Mouse (Mus musculus): ENCODE measurements around the gene Ubl7. TPM values are rescaled to one million over a fixed set of nuclear protein-coding genes. Genes with fewer than 3 reads are reported as not detected.

Ubl7 gene
- polyA plus RNA-seq, 1 experiment, result 88.3 TPM

DNA sequence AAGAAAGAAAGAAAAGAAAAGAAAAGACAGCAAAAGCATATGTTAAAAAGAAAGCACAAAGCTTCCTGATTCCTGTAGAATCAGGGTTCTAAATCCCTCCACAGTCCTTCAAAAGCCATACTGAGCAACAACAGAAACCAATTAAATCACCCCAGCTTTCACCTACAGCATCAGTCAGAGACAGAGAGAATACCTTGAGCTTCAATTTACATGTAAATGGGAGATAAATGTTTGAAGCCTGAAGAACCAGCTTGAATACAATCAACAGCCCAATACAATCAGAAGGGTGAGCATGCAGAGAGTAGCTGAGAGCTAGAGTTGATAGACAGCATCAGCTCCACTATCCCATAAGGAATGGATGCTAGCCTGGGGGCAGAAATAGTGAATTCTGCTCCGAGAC, 27.4 kb upstream of the Ubl7 start:
- no peak for TF ChIP-seq CTCF (IDR thresholded peaks at IDR 0.05; ENCODE audit: extremely low read depth, insufficient read depth, insufficient read length, insufficient replicate concordance)
- TF ChIP-seq POLR2A (IDR thresholded peaks at IDR 0.05; ENCODE audit: low read depth, low read length), result no peak
- H3K4me3 ChIP-seq (ENCODE audit: extremely low read depth, insufficient read depth, insufficient read length), result no peak overlapping the region
- peaks cover 3% of the 10 kb centered on the region; the same call in 1 of the 2 replicates for H3K4me1 ChIP-seq (ENCODE audit: control insufficient read depth, insufficient read depth, insufficient read length)
- DNase-seq (ENCODE audit: low read depth in 1 of 2, low spot score in 2 of 2), result no peak
- 83% methylated on average over 1 of the region's 1 CpGs for WGBS
- H3K36me3 ChIP-seq (ENCODE audit: control insufficient read depth, insufficient read depth, low read length), result no peaks in the 10 kb centered on the region
- no peaks in the 10 kb centered on the region for H3K27me3 ChIP-seq (ENCODE audit: control insufficient read depth, insufficient read depth, low read length)
- no peak overlapping the region for H3K27ac ChIP-seq (ENCODE audit: insufficient read depth, low read length)

DNA sequence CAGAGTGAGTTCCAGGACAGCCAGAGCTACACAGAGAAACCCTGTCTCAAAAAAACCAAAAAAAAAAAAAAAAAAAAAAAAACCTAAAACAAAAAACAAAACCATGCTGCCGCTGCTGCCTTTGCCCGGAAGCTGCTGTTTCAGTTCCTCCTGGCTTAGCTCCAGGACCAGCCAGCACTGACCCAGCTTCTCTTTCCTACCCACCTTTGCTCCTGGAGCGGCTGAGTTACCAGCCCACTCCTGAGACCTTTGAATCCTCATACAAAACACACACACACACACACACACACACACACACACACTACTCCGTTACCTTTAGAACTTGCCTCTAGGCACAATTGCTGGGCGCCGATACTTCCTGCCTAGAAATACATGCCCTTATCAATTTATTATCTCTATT, 22.7 kb upstream of the Ubl7 start:
- Histone ChIP-seq H3K36me3 (ENCODE audit: control insufficient read depth, insufficient read depth, low read length) (no peaks in the 10 kb centered on the region), H3K4me3 (ENCODE audit: extremely low read depth, insufficient read depth, insufficient read length) (peak overlapping the region; percentile 28; the same call in 1 of the 2 replicates), H3K27me3 (ENCODE audit: control insufficient read depth, insufficient read depth, low read length) (no peaks in the 10 kb centered on the region), H3K4me1 (ENCODE audit: control insufficient read depth, insufficient read depth, insufficient read length) (peaks cover 6% of the 10 kb centered on the region; the same call in 1 of the 2 replicates), H3K27ac (ENCODE audit: insufficient read depth, low read length) (peak overlapping the region; percentile 57; the same call in 1 of the 2 replicates)
- 2% methylated on average over 6 of the region's 6 CpGs for WGBS
- TF ChIP-seq CTCF (IDR thresholded peaks at IDR 0.05; ENCODE audit: extremely low read depth, insufficient read depth, insufficient read length, insufficient replicate concordance), result no peak
- no peak for TF ChIP-seq POLR2A (IDR thresholded peaks at IDR 0.05; ENCODE audit: low read depth, low read length)
- DNase-seq (ENCODE audit: low read depth in 1 of 2, low spot score in 2 of 2), result peak; percentile 31 to 39

- Histone ChIP-seq H3K27me3 (ENCODE audit: control insufficient read depth, insufficient read depth, low read length) (no peaks in the 10 kb centered on the region), H3K4me3 (ENCODE audit: extremely low read depth, insufficient read depth, insufficient read length) (no peak overlapping the region), H3K36me3 (ENCODE audit: control insufficient read depth, insufficient read depth, low read length) (no peaks in the 10 kb centered on the region), H3K27ac (ENCODE audit: insufficient read depth, low read length) (no peak overlapping the region), H3K4me1 (ENCODE audit: control insufficient read depth, insufficient read depth, insufficient read length) (no peaks in the 10 kb centered on the region)
- TF ChIP-seq POLR2A (IDR thresholded peaks at IDR 0.05; ENCODE audit: low read depth, low read length), result no peak
- TF ChIP-seq CTCF (IDR thresholded peaks at IDR 0.05; ENCODE audit: extremely low read depth, insufficient read depth, insufficient read length, insufficient replicate concordance), result no peak
- WGBS, result 39% methylated on average over 10 of the region's 10 CpGs
- no peak for DNase-seq (ENCODE audit: low read depth in 1 of 2, low spot score in 2 of 2)
Observed at GRCm38 (mm10) chr9:57900478-57900877, 10.3 kb upstream of the Ubl7 start.

DNA sequence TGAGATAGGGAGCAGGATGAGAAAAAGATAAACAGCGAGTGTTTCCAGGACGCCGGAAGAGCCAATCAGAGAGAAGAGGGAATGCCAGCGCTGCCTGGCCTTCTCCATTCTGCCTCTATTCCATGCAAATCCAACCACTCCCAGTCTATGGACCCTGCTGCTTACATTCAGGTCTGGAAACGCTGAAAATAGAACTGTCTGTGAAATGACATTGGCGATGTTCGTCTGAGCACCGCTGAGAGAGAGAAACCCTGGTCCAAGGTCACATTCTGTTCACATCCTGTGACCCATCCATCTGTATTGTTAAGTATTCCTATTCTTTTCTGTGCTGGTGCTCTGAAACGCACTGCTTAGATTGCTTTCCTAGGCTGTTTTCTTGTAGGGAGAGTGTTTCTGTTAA, 9.6 kb upstream of the Ubl7 start:
- H3K27ac ChIP-seq (ENCODE audit: insufficient read depth, low read length), result no peak overlapping the region
- H3K4me1 ChIP-seq (ENCODE audit: control insufficient read depth, insufficient read depth, insufficient read length), result no peaks in the 10 kb centered on the region
- no peak for DNase-seq (ENCODE audit: low read depth in 1 of 2, low spot score in 2 of 2)
- WGBS, result 85% methylated on average over 9 of the region's 9 CpGs
- no peak overlapping the region for H3K4me3 ChIP-seq (ENCODE audit: extremely low read depth, insufficient read depth, insufficient read length)
- no peaks in the 10 kb centered on the region for H3K36me3 ChIP-seq (ENCODE audit: control insufficient read depth, insufficient read depth, low read length)
- H3K27me3 ChIP-seq (ENCODE audit: control insufficient read depth, insufficient read depth, low read length), result no peaks in the 10 kb centered on the region
- no peak for TF ChIP-seq CTCF (IDR thresholded peaks at IDR 0.05; ENCODE audit: extremely low read depth, insufficient read depth, insufficient read length, insufficient replicate concordance)
- TF ChIP-seq POLR2A (IDR thresholded peaks at IDR 0.05; ENCODE audit: low read depth, low read length), result no peak

GRCm38 (mm10) chr9:57901601-57902000, 9.2 kb upstream of the Ubl7 start:
- H3K27me3 ChIP-seq (ENCODE audit: control insufficient read depth, insufficient read depth, low read length), result no peaks in the 10 kb centered on the region
- TF ChIP-seq POLR2A (IDR thresholded peaks at IDR 0.05; ENCODE audit: low read depth, low read length) (no peak), CTCF (IDR thresholded peaks at IDR 0.05; ENCODE audit: extremely low read depth, insufficient read depth, insufficient read length, insufficient replicate concordance) (no peak)
- WGBS, result 94% methylated on average over 3 of the region's 3 CpGs

DNA sequence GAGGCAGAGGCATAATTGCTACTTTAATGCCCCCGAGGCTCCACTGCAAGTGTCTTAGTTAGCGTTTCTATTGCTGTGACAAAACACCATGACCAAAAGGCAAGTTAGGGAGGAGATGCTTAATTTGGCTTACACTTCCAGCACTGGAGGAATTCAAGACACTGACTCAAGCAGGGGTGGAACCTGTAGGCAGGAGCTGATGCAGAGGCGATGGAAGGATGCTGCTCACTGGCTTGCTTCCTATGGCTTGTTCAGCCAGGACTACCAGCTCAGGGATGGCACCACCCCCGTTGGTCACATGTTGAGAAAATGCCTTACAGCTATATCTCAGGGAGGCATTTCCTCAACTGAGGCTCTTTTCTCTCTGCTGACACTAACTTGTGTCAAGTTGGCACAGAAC, 8.6 kb upstream of the Ubl7 start:
- no peak for TF ChIP-seq CTCF (IDR thresholded peaks at IDR 0.05; ENCODE audit: extremely low read depth, insufficient read depth, insufficient read length, insufficient replicate concordance)
- TF ChIP-seq POLR2A (IDR thresholded peaks at IDR 0.05; ENCODE audit: low read depth, low read length), result no peak
- Histone ChIP-seq H3K27me3 (ENCODE audit: control insufficient read depth, insufficient read depth, low read length) (no peaks in the 10 kb centered on the region), H3K4me3 (ENCODE audit: extremely low read depth, insufficient read depth, insufficient read length) (no peak overlapping the region), H3K27ac (ENCODE audit: insufficient read depth, low read length) (no peak overlapping the region), H3K4me1 (ENCODE audit: control insufficient read depth, insufficient read depth, insufficient read length) (no peaks in the 10 kb centered on the region; the same call in 1 of the 2 replicates), H3K36me3 (ENCODE audit: control insufficient read depth, insufficient read depth, low read length) (no peaks in the 10 kb centered on the region)
- WGBS, result 85% methylated on average over 4 of the region's 4 CpGs
- no peak for DNase-seq (ENCODE audit: low read depth in 1 of 2, low spot score in 2 of 2)

More at GRCm38 (mm10) chr9:57901601-57902000, 9.2 kb upstream of the Ubl7 start:
- no peak overlapping the region for H3K27ac ChIP-seq (ENCODE audit: insufficient read depth, low read length)
- H3K4me3 ChIP-seq (ENCODE audit: extremely low read depth, insufficient read depth, insufficient read length), result no peak overlapping the region
- DNase-seq (ENCODE audit: low read depth in 1 of 2, low spot score in 2 of 2), result no peak
- H3K4me1 ChIP-seq (ENCODE audit: control insufficient read depth, insufficient read depth, insufficient read length), result no peaks in the 10 kb centered on the region; the same call in 1 of the 2 replicates
- no peaks in the 10 kb centered on the region for H3K36me3 ChIP-seq (ENCODE audit: control insufficient read depth, insufficient read depth, low read length)

DNA sequence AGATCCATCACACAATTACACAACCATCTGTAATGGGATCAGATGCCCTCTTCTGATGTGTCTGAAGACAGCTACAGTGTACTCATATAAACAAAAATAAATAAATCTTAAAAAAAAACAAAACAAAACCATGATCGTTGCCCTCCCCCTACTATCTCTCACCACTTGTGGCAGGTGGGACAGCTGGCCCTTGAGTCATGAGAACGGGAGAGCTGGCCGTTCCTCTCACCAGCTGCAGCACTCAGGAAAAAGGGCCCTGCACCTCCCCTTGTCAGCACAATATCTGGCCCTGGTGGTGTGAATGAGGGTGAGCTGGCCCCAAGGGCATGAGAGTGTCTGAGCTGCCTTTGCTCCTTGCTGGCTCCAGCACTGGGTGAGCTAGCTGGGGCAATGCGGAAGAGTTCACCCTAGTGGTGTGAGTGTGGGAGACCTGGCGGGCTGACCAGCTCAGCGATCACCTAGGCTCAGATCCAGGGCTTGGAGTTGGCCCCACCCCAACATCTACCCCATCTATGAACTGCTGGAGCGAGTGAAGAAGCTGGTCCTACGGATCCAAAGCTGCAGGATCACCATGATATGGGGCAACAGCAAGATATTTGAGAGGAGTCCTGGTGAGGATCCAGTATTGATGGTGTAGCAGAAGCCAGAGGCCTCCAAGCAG, 7.1 kb upstream of the Ubl7 start:
- no peak overlapping the region for H3K4me3 ChIP-seq (ENCODE audit: extremely low read depth, insufficient read depth, insufficient read length)
- no peaks in the 10 kb centered on the region; the same call in 1 of the 2 replicates for H3K4me1 ChIP-seq (ENCODE audit: control insufficient read depth, insufficient read depth, insufficient read length)
- TF ChIP-seq CTCF (IDR thresholded peaks at IDR 0.05; ENCODE audit: extremely low read depth, insufficient read depth, insufficient read length, insufficient replicate concordance), result no peak
- TF ChIP-seq POLR2A (IDR thresholded peaks at IDR 0.05; ENCODE audit: low read depth, low read length), result no peak
- no peak overlapping the region for H3K27ac ChIP-seq (ENCODE audit: insufficient read depth, low read length)
- WGBS, result 86% methylated on average over 8 of the region's 8 CpGs
- no peaks in the 10 kb centered on the region for H3K27me3 ChIP-seq (ENCODE audit: control insufficient read depth, insufficient read depth, low read length)
- no peak for DNase-seq (ENCODE audit: low read depth in 1 of 2, low spot score in 2 of 2)
- H3K36me3 ChIP-seq (ENCODE audit: control insufficient read depth, insufficient read depth, low read length), result no peaks in the 10 kb centered on the region
